Mouse (Mus musculus) ZHBTc4 (cell line): ENCODE measurements around the gene Napa.
A peak's percentile ranks its signal among the peaks of the same experiment; 100 is the strongest.

ENCODE experiments used
- DNase-seq: peaks from one replicate; pipeline ENCODE4 v3.0.0-alpha.2; 2011; ENCODE audit warnings: low read depth, low spot score

Napa gene

GRCm38 (mm10) chr7:16098021-16099017 lies at the start of gene Napa:
Gene Napa (plus strand): TSS chr7:16098458.
- peak; percentile 100 for DNase-seq

- no peak for DNase-seq
These were observed 49.3 kb upstream of the Napa start for GRCm38 (mm10) chr7:16048675-16049575.

- no peak for DNase-seq
These were observed 48.7 kb upstream of the Napa start for GRCm38 (mm10) chr7:16049576-16049915.

- no peak for DNase-seq
These were observed 47.7 kb upstream of the Napa start for GRCm38 (mm10) chr7:16050600-16050999.

- DNase-seq = peak; percentile 89
These were observed 46.2 kb upstream of the Napa start for GRCm38 (mm10) chr7:16051883-16052595.

- DNase-seq = peak; percentile 98
These were observed 45.6 kb upstream of the Napa start for GRCm38 (mm10) chr7:16052684-16053083.

- DNase-seq = no peak
These were observed 45.2 kb upstream of the Napa start for GRCm38 (mm10) chr7:16053105-16053504.

GRCm38 (mm10) chr7:16054966-16055365 lies 43.3 kb upstream of the Napa start:
- no peak for DNase-seq

GRCm38 (mm10) chr7:16055665-16056064 lies 42.6 kb upstream of the Napa start:
- no peak for DNase-seq

- DNase-seq = peak; percentile 68
These were observed 41.7 kb upstream of the Napa start for GRCm38 (mm10) chr7:16056459-16057135.

- no peak for DNase-seq
These were observed 41.1 kb upstream of the Napa start for GRCm38 (mm10) chr7:16057136-16057534.

GRCm38 (mm10) chr7:16061219-16062098 lies 36.8 kb upstream of the Napa start, which contains the start of gene Zfp541:
Gene Zfp541 (plus strand): TSS chr7:16061814.
- DNase-seq = peak; percentile 84

GRCm38 (mm10) chr7:16062099-16062420 lies 36.2 kb upstream of the Napa start:
- DNase-seq = no peak

- DNase-seq = peak; percentile 67
These were observed 34.8 kb upstream of the Napa start for GRCm38 (mm10) chr7:16063490-16063889.

GRCm38 (mm10) chr7:16070846-16071245 lies 27.4 kb upstream of the Napa start:
- DNase-seq = no peak

- DNase-seq = no peak
These were observed 26.4 kb upstream of the Napa start for GRCm38 (mm10) chr7:16071906-16072305.

- DNase-seq = no peak
These were observed 18.3 kb upstream of the Napa start for GRCm38 (mm10) chr7:16079947-16080346.

- no peak for DNase-seq
These were observed 17.7 kb upstream of the Napa start for GRCm38 (mm10) chr7:16080581-16080980.

- DNase-seq = no peak
These were observed 14.9 kb upstream of the Napa start for GRCm38 (mm10) chr7:16083361-16083760.

GRCm38 (mm10) chr7:16087587-16087986 lies 10.7 kb upstream of the Napa start:
- no peak for DNase-seq
